Mouse (Mus musculus): ENCODE data around the gene Hvcn1. TPM values are rescaled to one million over a fixed set of nuclear protein-coding genes. Genes with fewer than 3 reads are reported as not detected.
A peak's percentile ranks its signal among the peaks of the same experiment; 100 is the strongest.

Gene Hvcn1
- polyA plus RNA-seq, 1 experiment from 2014 or later = 1.4 TPM

- WGBS (ENCODE audit: insufficient replicate concordance) = 35% methylated on average over 6 of the region's 6 CpGs
Observed at GRCm38 (mm10) chr5:122291149-122291548, 84.5 kb downstream of the Hvcn1 start.

More at GRCm38 (mm10) chr5:122291149-122291548, 84.5 kb downstream of the Hvcn1 start:
- no peaks in the 10 kb centered on the region for H3K27me3 ChIP-seq
- ATAC-seq (ENCODE audit: low read depth) (peak; percentile 90), DNase-seq (peak; percentile 51)
- peaks cover 67% of the 10 kb centered on the region for H3K4me1 ChIP-seq (replicated peaks)
- H3K4me2 ChIP-seq = peak overlapping the region; percentile 55
- peaks cover 22% of the 10 kb centered on the region for H3K36me3 ChIP-seq
- H3K4me3 ChIP-seq (replicated peaks) = peak overlapping the region; percentile 22; the same call in 1 of the 2 replicates
- peak overlapping the region; percentile 66 for H3K27ac ChIP-seq
- no peaks in the 10 kb centered on the region for H3K9me3 ChIP-seq (replicated peaks)
- H3K9ac ChIP-seq = peak overlapping the region; percentile 57

Other genes starting within 250 kb of the Hvcn1 start
- 0.59 and 0.88 TPM in 2 replicates for gene Cux2, start 156.7 kb upstream of the Hvcn1 start, polyA plus RNA-seq (2015; fragmentation: Nextera tagmentation; extraction: Ambion mirVana)
- gene Myl2, start 105.9 kb upstream of the Hvcn1 start, polyA plus RNA-seq (2015; fragmentation: Nextera tagmentation; extraction: Ambion mirVana) = 0.70 and 11.9 TPM in 2 replicates
- 0.14 TPM in 1 of 2 replicates, not detected in the other for gene Ccdc63, start 66.0 kb upstream of the Hvcn1 start, polyA plus RNA-seq (2015; fragmentation: Nextera tagmentation; extraction: Ambion mirVana)
- 164 and 177 TPM in 2 replicates for gene Ppp1cc, start 48.5 kb upstream of the Hvcn1 start, polyA plus RNA-seq (2015; fragmentation: Nextera tagmentation; extraction: Ambion mirVana)
- gene Tctn1, start 57.7 kb downstream of the Hvcn1 start, polyA plus RNA-seq (2015; fragmentation: Nextera tagmentation; extraction: Ambion mirVana) = 0.68 and 1.1 TPM in 2 replicates
- 3.4 and 3.5 TPM in 2 replicates for gene Pptc7, start 77.6 kb downstream of the Hvcn1 start, polyA plus RNA-seq (2015; fragmentation: Nextera tagmentation; extraction: Ambion mirVana)
- 2.8 and 2.9 TPM in 2 replicates for gene Rad9b, start 147.4 kb downstream of the Hvcn1 start, polyA plus RNA-seq (2015; fragmentation: Nextera tagmentation; extraction: Ambion mirVana)
- 131 and 141 TPM in 2 replicates for gene Vps29, start 147.6 kb downstream of the Hvcn1 start, polyA plus RNA-seq (2015; fragmentation: Nextera tagmentation; extraction: Ambion mirVana)
- 74.4 and 86.6 TPM in 2 replicates for gene Gpn3, start 165.1 kb downstream of the Hvcn1 start, polyA plus RNA-seq (2015; fragmentation: Nextera tagmentation; extraction: Ambion mirVana)
- gene Fam216a, start 165.6 kb downstream of the Hvcn1 start, polyA plus RNA-seq (2015; fragmentation: Nextera tagmentation; extraction: Ambion mirVana) = 23.4 and 23.6 TPM in 2 replicates
- 103 and 115 TPM in 2 replicates for gene Arpc3, start 185.1 kb downstream of the Hvcn1 start, polyA plus RNA-seq (2015; fragmentation: Nextera tagmentation; extraction: Ambion mirVana)
- 18.4 and 18.9 TPM in 2 replicates for gene Anapc7, start 214.9 kb downstream of the Hvcn1 start, polyA plus RNA-seq (2015; fragmentation: Nextera tagmentation; extraction: Ambion mirVana)

Measured in liver, embryonic 13.5 days (tissue).